Mouse (Mus musculus): ENCODE results near the gene Tmem101. TPM values are rescaled to one million over a fixed set of nuclear protein-coding genes. Genes with fewer than 3 reads are reported as not detected.

Tmem101 gene
- total RNA-seq, 2 experiments from 2014 or later: 10.1 to 11.4 TPM

Other genes with a start within 250 kb of the Tmem101 start
- gene Sost, start 189.4 kb downstream of the Tmem101 start, total RNA-seq (2021): not detected
- gene Cfap97d1, start 172.1 kb downstream of the Tmem101 start, total RNA-seq (2021): not detected
- 100 to 1,000 TPM; 126 to 167 TPM for gene Dusp3, start 169.4 kb downstream of the Tmem101 start, total RNA-seq (2021)
- 10 to 100 TPM; 26.4 to 33.6 TPM for gene Mpp3, start 127.9 kb downstream of the Tmem101 start, total RNA-seq (2021)
- 10 to 100 TPM; 17.6 to 18.2 TPM for gene Cd300lg, start 114.9 kb downstream of the Tmem101 start, total RNA-seq (2021)
- 1 to 10 TPM in 1 of 2 experiments, under 1 TPM in 1; 0.91 to 1.8 TPM for gene Mpp2, start 67.9 kb downstream of the Tmem101 start, total RNA-seq (2021)
- not detected for gene Ppy, start 55.1 kb downstream of the Tmem101 start, total RNA-seq (2021)
- not detected for gene Pyy, start 48.6 kb downstream of the Tmem101 start, total RNA-seq (2021)
- not detected for gene Nags, start 10.9 kb downstream of the Tmem101 start, total RNA-seq (2021)
- 10 to 100 TPM; 86.6 to 89.2 TPM for gene Lsm12, start 28.9 kb upstream of the Tmem101 start, total RNA-seq (2021)
- 10 to 100 TPM; 45.6 TPM for gene G6pc3, start 33.2 kb upstream of the Tmem101 start, total RNA-seq (2021)
- gene Hdac5, start 73.8 kb upstream of the Tmem101 start, total RNA-seq (2021): 10 to 100 TPM; 62.2 to 78.7 TPM
- gene BC030867, start 92.5 kb upstream of the Tmem101 start, total RNA-seq (2021): not detected
- gene Asb16, start 112.3 kb upstream of the Tmem101 start, total RNA-seq (2021): 10 to 100 TPM; 76.7 to 88.7 TPM
- gene Tmub2, start 128.5 kb upstream of the Tmem101 start, total RNA-seq (2021): 10 to 100 TPM; 12.7 to 13.5 TPM
- gene Atxn7l3, start 140.2 kb upstream of the Tmem101 start, total RNA-seq (2021): 10 to 100 TPM; 11.4 to 11.9 TPM
- 10 to 100 TPM; 29.1 to 37.7 TPM for gene Ubtf, start 163.3 kb upstream of the Tmem101 start, total RNA-seq (2021)
- under 1 TPM in 1 of 2 experiments, not detected in 1; 0.31 TPM for gene Slc4a1, start 209.8 kb upstream of the Tmem101 start, total RNA-seq (2021)
- gene Rundc3a, start 237.0 kb upstream of the Tmem101 start, total RNA-seq (2021): not detected

All from gastrocnemius, postnatal 36 days (tissue).